Mouse (Mus musculus) ES-E14 (cell line): ENCODE data around the gene Kremen2. TPM values are rescaled to one million over a fixed set of nuclear protein-coding genes. Genes with fewer than 3 reads are reported as not detected.

ENCODE experiments used
- DNase-seq: peaks from one replicate; pipeline ENCODE4 v3.0.0-alpha.2; 2013; ENCODE audit warnings: low read depth, low spot score
- H3K27ac ChIP-seq: 2 replicates; pipeline ENCODE4 v1.5.1; 2012; ENCODE audit warnings: low read depth, mild to moderate bottlenecking, low read length, moderate library complexity, mixed read lengths; ENCODE audit not compliant: poor library complexity, insufficient read depth, severe bottlenecking
- H3K36me3 ChIP-seq: 2 replicates; pipeline ENCODE4 v1.6.1; 2012; ENCODE audit warnings: mild to moderate bottlenecking, low read length, moderate library complexity, mixed read lengths; ENCODE audit not compliant: control insufficient read depth, poor library complexity, insufficient read depth, severe bottlenecking
- H3K4me1 ChIP-seq, 2 experiments: fragments of 150-350 bp in 1 of 2; sonication (generic) in 1 of 2; 2 replicates each; pipeline ENCODE4 v1.6.1; 2012; ENCODE audit warnings: low read length in 2 of 2, mild to moderate bottlenecking in 1 of 2, mixed read lengths in 1 of 2; ENCODE audit not compliant: control insufficient read depth in 2 of 2, insufficient read depth in 2 of 2, poor library complexity in 1 of 2
- H3K4me3 ChIP-seq, 2 experiments: fragments of 150-350 bp in 1 of 2; sonication (generic) in 1 of 2; 2 replicates each; pipeline ENCODE4 v1.5.1; 2012; ENCODE audit warnings: low read length in 2 of 2, low read depth in 1 of 2, mild to moderate bottlenecking in 1 of 2, mixed read lengths in 1 of 2; ENCODE audit not compliant: insufficient read depth in 1 of 2, poor library complexity in 1 of 2, severe bottlenecking in 1 of 2
- H3K9ac ChIP-seq: 2 replicates; pipeline ENCODE4 v1.6.1; 2012; ENCODE audit warnings: low read depth, mild to moderate bottlenecking, low read length, mixed read lengths; ENCODE audit not compliant: poor library complexity, insufficient read depth, severe bottlenecking
- H3K9me3 ChIP-seq: fragments of 150-350 bp; sonication (generic); 2 replicates; pipeline ENCODE4 v1.6.1; 2012; ENCODE audit warnings: low read depth, mild to moderate bottlenecking, low read length; ENCODE audit not compliant: control insufficient read depth, insufficient read depth
- CHD2 ChIP-seq: IDR thresholded peaks from 2 replicates; pipeline ENCODE4 v1.6.1; 2014; ENCODE audit warnings: mild to moderate bottlenecking, low read depth, low read length, inconsistent platforms
- HCFC1 ChIP-seq: IDR thresholded peaks from 2 replicates; pipeline ENCODE4 v1.6.1; 2012; ENCODE audit warnings: low read length, inconsistent platforms, borderline replicate concordance; ENCODE audit not compliant: insufficient read depth
- MAFK ChIP-seq: IDR thresholded peaks from 2 replicates; pipeline ENCODE4 v1.6.1; 2014; ENCODE audit warnings: mild to moderate bottlenecking, low read depth, low read length, inconsistent platforms; ENCODE audit not compliant: insufficient read depth
- ZC3H11A ChIP-seq: IDR thresholded peaks from 2 replicates; pipeline ENCODE4 v1.6.1; 2012; ENCODE audit warnings: low read depth, mild to moderate bottlenecking, inconsistent platforms, low read length, borderline replicate concordance
- ZNF384 ChIP-seq: IDR thresholded peaks from 2 replicates; pipeline ENCODE4 v1.6.1; 2012; ENCODE audit warnings: low read depth, low read length, inconsistent platforms
- in situ Hi-C, 2 experiments: fragments of 600-800 bp; cut with MboI; formaldehyde crosslinking; loops; one replicate each; pipeline ENCODE4 v1.15.1; 2025; ENCODE audit warnings: low sequenced_read_pairs in 2 of 2, inconsistent platforms in 1 of 2; ENCODE audit not compliant: unreplicated experiment in 2 of 2
- total RNA-seq: library from RNA; depleted of rRNA; stranded (reverse); fragments of 300-350 nt; gene quantifications from 2 replicates; pipeline ENCODE4 v1.2.3, GENCODE M21; 2012

The Kremen2 gene
- total RNA-seq, 1 experiment = 2.5 TPM

DNA sequence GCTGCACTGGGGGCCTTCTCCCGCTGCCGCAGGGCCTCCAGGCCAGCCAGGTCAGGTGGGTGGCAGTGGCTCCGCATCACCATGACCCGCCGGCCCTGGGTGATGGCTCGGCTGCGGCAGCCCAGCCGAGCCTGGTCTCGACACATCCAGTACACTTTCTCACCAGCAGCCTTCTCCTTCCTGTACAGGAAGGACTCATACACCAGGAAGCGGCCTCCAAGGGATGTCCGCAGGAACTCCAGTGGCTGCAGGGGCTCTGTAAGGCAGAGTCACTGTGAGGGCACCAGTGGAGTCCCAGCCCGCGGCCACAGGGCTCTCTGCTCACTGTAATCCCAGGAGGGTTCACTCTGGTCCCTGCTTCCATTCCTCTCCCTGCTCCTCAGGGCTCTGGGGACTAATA, 10.1 kb upstream of the Kremen2 start:
- in situ Hi-C loops = no loop called here
- no peak overlapping the region for H3K27ac ChIP-seq
- H3K9ac ChIP-seq = peak overlapping the region; percentile 60; the same call in 1 of the 2 replicates
- no peak for TF ChIP-seq ZNF384
- TF ChIP-seq HCFC1 = no peak
- TF ChIP-seq MAFK = no peak
- no peak for TF ChIP-seq CHD2
- no peak for TF ChIP-seq ZC3H11A
- no peaks in the 10 kb centered on the region for H3K9me3 ChIP-seq
- H3K4me1 ChIP-seq = peaks cover 0 to 26% of the 10 kb centered on the region in 2 experiments; a peak in 2 of 4 replicates
- peaks cover 35% of the 10 kb centered on the region for H3K36me3 ChIP-seq
- no peak for DNase-seq
- H3K4me3 ChIP-seq = peak overlapping the region in 1 of 2 experiments; percentile 53; a peak in 3 of 4 replicates

- no peak for DNase-seq
- Histone ChIP-seq H3K27ac (no peak overlapping the region), H3K4me1 (peaks cover 0 to 15% of the 10 kb centered on the region in 2 experiments; a peak in 1 of 4 replicates), H3K36me3 (peaks cover 10% of the 10 kb centered on the region; the same call in 1 of the 2 replicates), H3K9ac (no peak overlapping the region), H3K4me3 (no peak overlapping the region), H3K9me3 (no peaks in the 10 kb centered on the region)
- no peak for TF ChIP-seq CHD2
- no peak for TF ChIP-seq ZNF384
- no peak for TF ChIP-seq MAFK
- in situ Hi-C loops = no loop called here
These were observed 4.0 kb upstream of the Kremen2 start for GRCm38 (mm10) chr17:23749400-23750191.

DNA sequence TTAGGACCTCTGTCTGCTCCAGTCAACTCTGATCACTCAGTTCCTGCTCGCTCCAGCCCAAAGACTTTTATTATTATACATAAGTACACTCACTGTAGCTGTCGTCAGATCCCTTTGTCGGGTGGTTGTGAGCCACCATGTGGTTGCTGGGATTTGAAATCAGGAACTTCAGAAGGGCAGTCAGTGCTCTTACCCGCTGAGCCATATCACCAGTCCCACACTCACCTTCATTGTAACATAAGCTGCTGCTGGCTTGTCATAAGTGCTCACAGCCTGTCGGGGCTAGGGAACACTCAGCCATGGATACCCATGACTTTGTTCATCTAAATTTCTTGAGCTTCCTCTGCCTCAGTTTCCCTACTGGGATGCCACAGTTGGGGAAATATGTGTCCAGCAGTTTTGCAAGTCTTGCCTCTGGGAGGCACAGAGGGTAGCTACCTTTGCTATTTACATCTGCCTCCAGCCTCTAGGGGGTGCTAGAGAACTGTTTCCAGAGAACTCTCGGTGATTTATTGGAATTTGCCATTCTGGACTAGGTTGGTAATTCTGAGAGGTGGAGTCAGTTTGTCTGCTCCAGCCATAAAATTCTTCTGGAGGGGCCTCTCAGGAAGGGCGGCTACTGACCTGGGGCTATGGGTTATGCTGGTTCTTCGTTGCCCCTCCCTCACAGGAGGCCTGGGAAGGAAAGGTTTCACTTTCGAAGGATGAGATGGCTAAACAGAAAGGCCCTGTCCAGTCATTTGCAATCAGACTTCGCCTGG, 3.2 kb upstream of the Kremen2 start:
- Histone ChIP-seq H3K9ac (no peak overlapping the region), H3K4me1 (peaks cover 0 to 17% of the 10 kb centered on the region in 2 experiments; a peak in 1 of 4 replicates), H3K36me3 (peaks cover 10% of the 10 kb centered on the region; the same call in 1 of the 2 replicates), H3K27ac (no peak overlapping the region), H3K9me3 (no peaks in the 10 kb centered on the region), H3K4me3 (no peak overlapping the region)
- TF ChIP-seq CHD2 (no peak), ZNF384 (no peak), ZC3H11A (no peak), HCFC1 (no peak), MAFK (no peak)
- DNase-seq = peak; percentile 90
- in situ Hi-C loops = no loop called here

DNA sequence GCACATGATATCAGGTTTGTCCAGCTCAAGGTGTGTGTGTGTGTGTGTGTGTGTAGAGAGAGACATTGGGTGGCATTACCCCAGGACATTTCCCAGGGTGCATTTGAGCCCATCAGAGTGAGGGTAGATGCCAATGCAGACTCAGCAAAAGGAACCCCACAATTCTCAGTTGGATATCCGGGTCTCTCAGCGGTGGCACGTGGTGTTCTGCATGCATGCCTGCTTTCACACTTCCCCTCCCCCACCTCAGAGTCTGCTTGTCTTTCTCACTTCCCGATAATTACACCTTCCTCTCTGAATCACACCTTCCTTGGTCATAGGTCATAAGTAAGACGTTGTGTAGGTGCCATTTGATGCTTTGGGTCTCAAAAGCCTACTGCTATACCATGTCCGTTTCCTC, 2.4 kb upstream of the Kremen2 start:
- in situ Hi-C loops = no loop called here
- H3K4me3 ChIP-seq = no peak overlapping the region
- no peak for DNase-seq
- H3K36me3 ChIP-seq = peaks cover 5% of the 10 kb centered on the region; the same call in 1 of the 2 replicates
- no peaks in the 10 kb centered on the region for H3K9me3 ChIP-seq
- H3K9ac ChIP-seq = no peak overlapping the region
- TF ChIP-seq MAFK = no peak
- TF ChIP-seq ZC3H11A = no peak
- TF ChIP-seq CHD2 = no peak
- no peak for TF ChIP-seq HCFC1
- no peak for TF ChIP-seq ZNF384
- peaks cover 0 to 17% of the 10 kb centered on the region in 2 experiments; a peak in 1 of 4 replicates for H3K4me1 ChIP-seq
- no peak overlapping the region for H3K27ac ChIP-seq
